Mouse (Mus musculus): ENCODE results near the gene Lifr.

GRCm38 (mm10) chr15:7194748-7195221, 104.4 kb downstream of the Lifr start:
- TF ChIP-seq CTCF (IDR thresholded peaks at IDR 0.05; ENCODE audit: borderline replicate concordance, insufficient read depth, low read length), result no peak
- no peak for TF ChIP-seq POLR2A (IDR thresholded peaks at IDR 0.05; ENCODE audit: low read depth, low read length)

Measured in embryonic fibroblast, embryonic 13.5 days (primary cell).